Mouse (Mus musculus): ENCODE results near the gene Pga5. TPM values are rescaled to one million over a fixed set of nuclear protein-coding genes. Genes with fewer than 3 reads are reported as not detected.

Pga5 gene
- total RNA-seq, 2 experiments from 2014 or later: not detected

- no peak for DNase-seq (ENCODE audit: low spot score)
Measured at GRCm38 (mm10) chr19:10703470-10703869, 25.6 kb upstream of the Pga5 start.

- DNase-seq (ENCODE audit: low spot score): no peak
Measured at GRCm38 (mm10) chr19:10702125-10702524, 24.3 kb upstream of the Pga5 start.

GRCm38 (mm10) chr19:10701013-10701726 is 23.3 kb upstream of the Pga5 start:
- DNase-seq (ENCODE audit: low spot score): peak; percentile 83

- DNase-seq (ENCODE audit: low spot score): no peak
Measured at GRCm38 (mm10) chr19:10699851-10700250, 22.0 kb upstream of the Pga5 start.

- DNase-seq (ENCODE audit: low spot score): no peak
Measured at GRCm38 (mm10) chr19:10698131-10698991, 20.5 kb upstream of the Pga5 start.

GRCm38 (mm10) chr19:10695801-10696200 is 17.9 kb upstream of the Pga5 start:
- DNase-seq (ENCODE audit: low spot score): no peak

- DNase-seq (ENCODE audit: low spot score): no peak
Measured at GRCm38 (mm10) chr19:10693926-10694682, 16.2 kb upstream of the Pga5 start.

GRCm38 (mm10) chr19:10692361-10692760 is 14.5 kb upstream of the Pga5 start:
- DNase-seq (ENCODE audit: low spot score): no peak

GRCm38 (mm10) chr19:10691660-10692059 is 13.8 kb upstream of the Pga5 start:
- DNase-seq (ENCODE audit: low spot score): no peak

- no peak for DNase-seq (ENCODE audit: low spot score)
Measured at GRCm38 (mm10) chr19:10691121-10691520, 13.2 kb upstream of the Pga5 start.

- DNase-seq (ENCODE audit: low spot score): peak; percentile 57
Measured at GRCm38 (mm10) chr19:10690336-10690735, 12.5 kb upstream of the Pga5 start.

GRCm38 (mm10) chr19:10689470-10690166 is 11.7 kb upstream of the Pga5 start:
- peak; percentile 37 for DNase-seq (ENCODE audit: low spot score)

- peak; percentile 94 for DNase-seq (ENCODE audit: low spot score)
Measured at GRCm38 (mm10) chr19:10688537-10689352, 10.9 kb upstream of the Pga5 start, which contains the start of gene Vps37c. TSS of gene Vps37c (plus strand) at chr19:10688735.

GRCm38 (mm10) chr19:10685727-10686126 is 7.9 kb upstream of the Pga5 start:
- DNase-seq (ENCODE audit: low spot score): no peak

GRCm38 (mm10) chr19:10685081-10685480 is 7.2 kb upstream of the Pga5 start:
- no peak for DNase-seq (ENCODE audit: low spot score)

GRCm38 (mm10) chr19:10681571-10681970 is 3.7 kb upstream of the Pga5 start:
- DNase-seq (ENCODE audit: low spot score): no peak

- DNase-seq (ENCODE audit: low spot score): no peak
Measured at GRCm38 (mm10) chr19:10678772-10679067, 849 bp upstream of the Pga5 start.

GRCm38 (mm10) chr19:10676656-10677055 is 1.2 kb downstream of the Pga5 start:
- DNase-seq (ENCODE audit: low spot score): no peak

- DNase-seq (ENCODE audit: low spot score): no peak
Measured at GRCm38 (mm10) chr19:10673275-10673674, 4.6 kb downstream of the Pga5 start.

- no peak for DNase-seq (ENCODE audit: low spot score)
Measured at GRCm38 (mm10) chr19:10671854-10672417, 5.9 kb downstream of the Pga5 start.

Measured in gastrocnemius, adult 18-20 months (tissue).